Mouse (Mus musculus) liver, postnatal 0 days (tissue): ENCODE results near the gene Tma7.

ENCODE experiments used
- CTCF ChIP-seq: sonication (generic); IDR thresholded peaks from 2 replicates; pipeline ENCODE4 v1.5.1; 2016; ENCODE audit warnings: antibody characterized with exemption, low read depth
- EP300 ChIP-seq: IDR thresholded peaks from 2 replicates; pipeline ENCODE4 v1.6.1; 2016; ENCODE audit warnings: antibody characterized with exemption, low read depth, mild to moderate bottlenecking

DNA sequence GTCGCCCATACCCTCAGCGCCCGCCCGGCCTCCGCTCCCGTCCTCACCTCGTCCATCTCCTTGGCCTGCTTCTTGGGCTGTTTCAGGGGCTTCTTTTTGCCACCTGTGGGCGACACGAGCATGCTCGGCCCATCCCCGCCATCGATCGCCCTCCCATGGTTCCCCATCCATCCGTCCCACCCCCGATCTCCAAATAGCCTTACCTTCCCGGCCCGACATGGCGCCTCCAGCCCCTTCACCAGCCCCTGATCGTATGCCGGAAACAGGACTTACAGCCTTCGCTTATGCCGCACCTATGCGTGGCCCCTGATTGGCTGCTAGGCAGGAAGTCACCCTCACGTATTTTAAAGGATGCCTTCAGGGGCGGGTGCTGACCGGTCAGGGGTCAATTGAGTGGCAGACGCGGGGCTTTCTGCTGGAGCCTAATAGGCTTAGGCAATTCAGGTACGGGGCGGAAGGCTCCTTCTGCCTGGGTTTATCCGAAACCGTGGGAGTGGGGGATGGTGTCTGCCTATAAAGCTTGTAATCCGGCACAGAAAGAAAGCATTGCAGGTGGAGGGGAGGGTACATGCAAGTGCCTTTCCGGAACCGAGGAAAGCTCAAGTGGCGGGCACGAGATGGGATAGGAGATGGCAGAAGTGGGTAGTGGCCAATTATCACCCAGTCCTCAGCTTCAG lies at the start of gene Tma7, which contains the start of gene Ccdc51:
- TF ChIP-seq CTCF, result 0 out of 2 replicates have a peak, but pooled peaks have one; percentile 3
- no peak; the same call in 1 of the 2 replicates for TF ChIP-seq EP300
